ENCODE assay signal across 8 mouse cellular contexts in the genomic region with DNA sequence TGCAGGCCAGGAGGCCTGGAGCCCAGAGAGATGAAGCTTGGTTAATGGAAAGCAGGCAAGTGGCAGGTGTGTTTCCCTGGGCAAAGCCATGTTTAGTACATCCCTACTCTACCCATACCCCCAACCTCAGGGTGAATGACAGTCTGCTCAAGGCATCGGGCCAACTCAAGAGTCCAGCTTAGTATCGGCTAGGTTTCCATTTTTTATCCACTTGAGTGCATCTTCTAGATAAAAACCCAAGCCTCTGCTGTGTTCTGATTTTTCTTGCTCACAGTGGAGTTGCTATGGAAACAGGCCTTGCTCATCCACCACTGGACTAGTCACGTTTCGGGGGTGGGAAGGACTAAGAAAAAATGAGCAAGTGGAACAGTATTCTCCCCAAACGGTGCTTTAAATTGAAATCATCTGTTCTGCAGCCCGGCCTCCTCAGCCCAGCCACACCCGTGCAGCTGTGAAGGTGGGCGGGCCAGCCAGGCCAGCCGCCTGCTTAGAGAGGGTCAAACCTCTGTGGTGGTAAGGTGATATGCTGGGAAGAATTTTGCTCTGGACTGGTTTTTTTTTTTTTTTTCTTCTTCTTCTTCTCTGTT.
DNase-seq lines count a peak whose midpoint lies in the region; ATAC-seq lines count a peak whose summit lies in the region.

No protein-coding gene starts in this region.

- no peak overlapping the region for H3K9ac ChIP-seq in kidney, embryonic 14.5 days (ENCODE audit: low read depth, low read length)
- H3K9ac ChIP-seq in forebrain, embryonic 12.5 days = no peak overlapping the region
- no peak overlapping the region for H3K9ac ChIP-seq in midbrain, embryonic 12.5 days (replicated peaks)

- H3K36me3 ChIP-seq in kidney, embryonic 14.5 days (ENCODE audit: control insufficient read depth, insufficient read depth, low read length) = no peaks in the 10 kb centered on the region
- H3K36me3 ChIP-seq in forebrain, embryonic 12.5 days (replicated peaks) = no peaks in the 10 kb centered on the region
- no peaks in the 10 kb centered on the region for H3K36me3 ChIP-seq in midbrain, embryonic 12.5 days

- no peaks in the 10 kb centered on the region for H3K4me1 ChIP-seq in kidney, embryonic 14.5 days (ENCODE audit: control insufficient read depth, insufficient read depth, low read length)
- 0 out of 2 replicates have a peak, but pooled peaks cover 7% of the 10 kb centered on the region for H3K4me1 ChIP-seq in forebrain, embryonic 12.5 days
- peaks cover 5% of the 10 kb centered on the region; the same call in 1 of the 2 replicates for H3K4me1 ChIP-seq in midbrain, embryonic 12.5 days

- 36% methylated on average over 9 of the region's 9 CpGs for WGBS in kidney, embryonic 14.5 days
- WGBS in forebrain, embryonic 12.5 days = 51% methylated on average over 9 of the region's 9 CpGs
- WGBS in midbrain, embryonic 12.5 days = 40% methylated on average over 9 of the region's 9 CpGs

- ATAC-seq in kidney, embryonic 14.5 days (ENCODE audit: low FRiP score, low TSS enrichment) = peak; percentile 81
- 0 out of 2 replicates have a peak, but pooled peaks have one; percentile 46 for ATAC-seq in forebrain, embryonic 12.5 days (ENCODE audit: low FRiP score)
- ATAC-seq in midbrain, embryonic 12.5 days (ENCODE audit: low FRiP score, low read depth) = peak; percentile 30; the same call in 1 of the 2 replicates
- ATAC-seq in inflammation-experienced regulatory T-cells, adult 6 months = no peak
- ATAC-seq in monocyte, adult 5-6 weeks (replicated peaks; ENCODE audit: insufficient number of reproducible peaks, low FRiP score, low TSS enrichment, poor library complexity, severe bottlenecking) = no peak

- no peak overlapping the region for H3K27ac ChIP-seq in kidney, embryonic 14.5 days (ENCODE audit: low read depth, low read length)
- no peak overlapping the region for H3K27ac ChIP-seq in forebrain, embryonic 12.5 days
- H3K27ac ChIP-seq in midbrain, embryonic 12.5 days (replicated peaks) = no peak overlapping the region

- H3K4me2 ChIP-seq in kidney, embryonic 14.5 days (replicated peaks; ENCODE audit: low read depth, low read length) = no peak overlapping the region
- H3K4me2 ChIP-seq in forebrain, embryonic 12.5 days = no peak overlapping the region
- H3K4me2 ChIP-seq in midbrain, embryonic 12.5 days (replicated peaks) = no peak overlapping the region

- DNase-seq in kidney, postnatal 10 days = no peak
- DNase-seq in layer of hippocampus, adult 11-12 months (ENCODE audit: low spot score) = peak; percentile 41
- DNase-seq in lung, adult 18-20 months = no peak

- no peak overlapping the region for H3K4me3 ChIP-seq in kidney, embryonic 14.5 days (ENCODE audit: low read length)
- H3K4me3 ChIP-seq in forebrain, embryonic 12.5 days (replicated peaks) = no peak overlapping the region
- H3K4me3 ChIP-seq in midbrain, embryonic 12.5 days = no peak overlapping the region

- no peaks in the 10 kb centered on the region for H3K9me3 ChIP-seq in kidney, embryonic 14.5 days (ENCODE audit: control insufficient read depth, low read length)
- H3K9me3 ChIP-seq in forebrain, embryonic 12.5 days = no peaks in the 10 kb centered on the region
- H3K9me3 ChIP-seq in midbrain, embryonic 12.5 days = no peaks in the 10 kb centered on the region

- H3K27me3 ChIP-seq in kidney, embryonic 14.5 days (ENCODE audit: control insufficient read depth, insufficient read depth, low read length) = no peaks in the 10 kb centered on the region
- H3K27me3 ChIP-seq in forebrain, embryonic 12.5 days = no peaks in the 10 kb centered on the region
- H3K27me3 ChIP-seq in midbrain, embryonic 12.5 days = no peaks in the 10 kb centered on the region

Comparison
In these comparisons a context has a peak if more than half of its experiments do, and no peak if none do; other contexts are left out.
1. ATAC-seq: peak in kidney, embryonic 14.5 days (single experiment), forebrain, embryonic 12.5 days (single experiment) and midbrain, embryonic 12.5 days (single experiment); none in inflammation-experienced regulatory T-cells, adult 6 months (single experiment) and monocyte, adult 5-6 weeks (single experiment).